Mouse (Mus musculus) kidney, adult 2 months (tissue): ENCODE results near the gene Pla2g1b.

Experiments used
- CTCF ChIP-seq: fragments of 200-500 bp; conservative IDR thresholded peaks from 2 replicates; pipeline ENCODE4 v1.5.1; 2011; ENCODE audit warnings: low read depth, mild to moderate bottlenecking, control low read depth, low read length, moderate library complexity, mixed read lengths; ENCODE audit not compliant: insufficient read depth, insufficient read length
- POLR2A ChIP-seq: fragments of 200-500 bp; IDR thresholded peaks from one replicate; pipeline ENCODE4 v1.6.1; 2011; ENCODE audit warnings: low read depth, low read length, control low read depth

GRCm38 (mm10) chr5:115522531-115522930, 56.5 kb downstream of the Pla2g1b start:
- TF ChIP-seq POLR2A: no peak
- no peak for TF ChIP-seq CTCF
